Mouse (Mus musculus) MEL (cell line): ENCODE measurements around the gene Sgsm3. TPM values are rescaled to one million over a fixed set of nuclear protein-coding genes. Genes with fewer than 3 reads are reported as not detected.

Experiments
- DNase-seq: peaks from one replicate; pipeline ENCODE4 v3.0.0; 2011; ENCODE audit warnings: low read depth, low spot score
- H3K27ac ChIP-seq: 2 replicates; pipeline ENCODE4 v1.5.1; 2012; ENCODE audit warnings: low read depth, mild to moderate bottlenecking, control low read depth, low read length, moderate library complexity; ENCODE audit not compliant: control insufficient read depth
- H3K27me3 ChIP-seq, 2 experiments: fragments of 150-350 bp in 1 of 2; sonication (generic) in 1 of 2; 2 replicates each; pipeline ENCODE4 v1.6.1; 2012; ENCODE audit warnings: low read length in 2 of 2, mild to moderate bottlenecking in 2 of 2, improper control_type of control experiment in 1 of 2, moderate library complexity in 1 of 2; ENCODE audit not compliant: insufficient read depth in 2 of 2, control insufficient read depth in 1 of 2
- H3K36me3 ChIP-seq, 2 experiments: 2 replicates each; pipeline ENCODE4 v1.6.1; 2012 to 2014; ENCODE audit warnings: low read length in 2 of 2, improper control_type of control experiment in 1 of 2, inconsistent platforms in 1 of 2, mild to moderate bottlenecking in 1 of 2; ENCODE audit not compliant: insufficient read depth in 2 of 2, control insufficient read depth in 1 of 2
- H3K4me1 ChIP-seq, 2 experiments: fragments of 150-350 bp in 1 of 2; sonication (generic) in 1 of 2; 2 replicates each; pipeline ENCODE4 v1.6.1; 2012; ENCODE audit warnings: low read length in 2 of 2, improper control_type of control experiment in 1 of 2, mild to moderate bottlenecking in 1 of 2; ENCODE audit not compliant: insufficient read depth in 2 of 2, control insufficient read depth in 1 of 2
- H3K4me3 ChIP-seq, 2 experiments: fragments of 150-350 bp in 1 of 2; sonication (generic) in 1 of 2; 2 replicates each; pipeline ENCODE4 v1.5.1; 2012; ENCODE audit warnings: low read depth in 2 of 2, low read length in 2 of 2, mild to moderate bottlenecking in 2 of 2, moderate library complexity in 2 of 2, control low read depth in 1 of 2, improper control_type of control experiment in 1 of 2; ENCODE audit not compliant: control insufficient read depth in 1 of 2, insufficient read depth in 1 of 2
- H3K79me2 ChIP-seq: 2 replicates; pipeline ENCODE4 v1.6.1; 2012; ENCODE audit warnings: mild to moderate bottlenecking, low read length, moderate library complexity; ENCODE audit not compliant: control insufficient read depth, poor library complexity, insufficient read depth
- H3K9ac ChIP-seq: 2 replicates; pipeline ENCODE4 v1.6.1; 2012; ENCODE audit warnings: low read depth, mild to moderate bottlenecking, control low read depth, low read length, moderate library complexity; ENCODE audit not compliant: control insufficient read depth, poor library complexity, severe bottlenecking
- H3K9me3 ChIP-seq: fragments of 150-350 bp; sonication (generic); replicated peaks from 2 replicates; pipeline ENCODE4 v1.6.1; 2012; ENCODE audit warnings: mild to moderate bottlenecking, low read length, improper control_type of control experiment, moderate library complexity; ENCODE audit not compliant: insufficient read depth
- BHLHE40 ChIP-seq: IDR thresholded peaks from 2 replicates; pipeline ENCODE4 v1.6.1; 2012; ENCODE audit warnings: low read depth, mild to moderate bottlenecking, inconsistent platforms, low read length, improper control_type of control experiment, borderline replicate concordance
- CHD1 ChIP-seq: IDR thresholded peaks from 2 replicates; pipeline ENCODE4 v1.6.1; 2012; ENCODE audit warnings: low read depth, mild to moderate bottlenecking, inconsistent platforms, low read length, improper control_type of control experiment
- ELF1 ChIP-seq: IDR thresholded peaks from 2 replicates; pipeline ENCODE4 v1.6.1; 2014; ENCODE audit warnings: low read depth, mild to moderate bottlenecking, inconsistent platforms, low read length, improper control_type of control experiment, moderate library complexity
- EP300 ChIP-seq, 2 experiments: IDR thresholded peaks; 2 replicates each; pipeline ENCODE4 v1.6.1; 2011; ENCODE audit warnings: improper control_type of control experiment in 2 of 2, low read length in 2 of 2, low read depth in 1 of 2, mild to moderate bottlenecking in 1 of 2
- ETS1 ChIP-seq: IDR thresholded peaks from 2 replicates; pipeline ENCODE4 v1.6.1; 2012; ENCODE audit warnings: low read depth, mild to moderate bottlenecking, inconsistent platforms, low read length, improper control_type of control experiment, moderate library complexity
- GABPA ChIP-seq: IDR thresholded peaks from 2 replicates; pipeline ENCODE4 v1.6.1; 2012; ENCODE audit warnings: low read depth, mild to moderate bottlenecking, inconsistent platforms, low read length, improper control_type of control experiment, moderate library complexity
- GATA1 ChIP-seq: IDR thresholded peaks from 2 replicates; pipeline ENCODE4 v1.6.1; 2011; ENCODE audit warnings: low read depth, low read length, improper control_type of control experiment
- HCFC1 ChIP-seq: IDR thresholded peaks from 2 replicates; pipeline ENCODE4 v1.6.1; 2012; ENCODE audit warnings: low read depth, mild to moderate bottlenecking, inconsistent platforms, low read length, improper control_type of control experiment, moderate library complexity
- KAT2A ChIP-seq: conservative IDR thresholded peaks from 2 replicates; pipeline ENCODE4 v1.6.1; 2012; ENCODE audit warnings: low read depth, low read length, improper control_type of control experiment, inconsistent platforms
- MAFK ChIP-seq: IDR thresholded peaks from 2 replicates; pipeline ENCODE4 v1.6.1; 2011; ENCODE audit warnings: low read depth, mild to moderate bottlenecking, low read length, improper control_type of control experiment, borderline replicate concordance
- MEF2A ChIP-seq: IDR thresholded peaks from 2 replicates; pipeline ENCODE4 v1.6.1; 2014; ENCODE audit warnings: low read depth, mild to moderate bottlenecking, inconsistent platforms, low read length, improper control_type of control experiment; ENCODE audit not compliant: poor library complexity, insufficient replicate concordance, severe bottlenecking; ENCODE audit errors: extremely low read depth
- MXI1 ChIP-seq: IDR thresholded peaks from 2 replicates; pipeline ENCODE4 v1.6.1; 2011; ENCODE audit warnings: mild to moderate bottlenecking, low read depth, low read length, improper control_type of control experiment
- RCOR1 ChIP-seq: IDR thresholded peaks from 2 replicates; pipeline ENCODE4 v1.6.1; 2012; ENCODE audit warnings: low read depth, mild to moderate bottlenecking, inconsistent platforms, low read length, improper control_type of control experiment
- SIN3A ChIP-seq: IDR thresholded peaks from 2 replicates; pipeline ENCODE4 v1.6.1; 2012; ENCODE audit warnings: low read length, improper control_type of control experiment, inconsistent platforms
- SMC3 ChIP-seq: IDR thresholded peaks from 2 replicates; pipeline ENCODE4 v1.6.1; 2011; ENCODE audit warnings: low read depth, low read length, improper control_type of control experiment
- TAL1 ChIP-seq: IDR thresholded peaks from 2 replicates; pipeline ENCODE4 v1.6.1; 2012; ENCODE audit warnings: mild to moderate bottlenecking, inconsistent platforms, low read length, moderate library complexity, mixed read lengths
- TBP ChIP-seq: IDR thresholded peaks from 2 replicates; pipeline ENCODE4 v1.8.0; 2011; ENCODE audit warnings: low read depth, low read length, improper control_type of control experiment
- TCF12 ChIP-seq: IDR thresholded peaks from 2 replicates; pipeline ENCODE4 v1.6.1; 2014; ENCODE audit warnings: low read depth, mild to moderate bottlenecking, inconsistent platforms, low read length, improper control_type of control experiment, moderate library complexity
- UBTF ChIP-seq: IDR thresholded peaks from 2 replicates; pipeline ENCODE4 v1.6.1; 2012; ENCODE audit warnings: low read depth, mild to moderate bottlenecking, inconsistent platforms, low read length, improper control_type of control experiment, moderate library complexity, borderline replicate concordance; ENCODE audit not compliant: insufficient read depth
- USF1 ChIP-seq: IDR thresholded peaks from 2 replicates; pipeline ENCODE4 v1.6.1; 2014; ENCODE audit warnings: low read depth, mild to moderate bottlenecking, inconsistent platforms, low read length, improper control_type of control experiment, moderate library complexity
- USF2 ChIP-seq, 2 experiments: IDR thresholded peaks; 2 replicates each; pipeline ENCODE4 v1.6.1; 2011 to 2012; ENCODE audit warnings: improper control_type of control experiment in 2 of 2, low read length in 2 of 2, borderline replicate concordance in 1 of 2, inconsistent platforms in 1 of 2, low read depth in 1 of 2, mild to moderate bottlenecking in 1 of 2; ENCODE audit not compliant: insufficient read depth in 1 of 2
- ZC3H11A ChIP-seq: IDR thresholded peaks from 2 replicates; pipeline ENCODE4 v1.6.1; 2012; ENCODE audit warnings: low read depth, mild to moderate bottlenecking, inconsistent platforms, low read length, improper control_type of control experiment
- ZKSCAN1 ChIP-seq: IDR thresholded peaks from 2 replicates; pipeline ENCODE4 v1.6.1; 2012; ENCODE audit warnings: low read depth, mild to moderate bottlenecking, inconsistent platforms, low read length, improper control_type of control experiment, moderate library complexity
- polyA plus RNA-seq, 2 experiments: library from polyadenylated mRNA; stranded (reverse) in 1 of 2; unstranded in 1 of 2; fragments of >175 nt in 1 of 2; fragments of >200 nt in 1 of 2; gene quantifications; 2 replicates each; pipeline versions ENCODE4 v1.2.1 to v1.2.4; 2012; ENCODE audit warnings: low replicate concordance in 2 of 2, low read depth in 1 of 2; ENCODE audit not compliant: insufficient read length in 2 of 2, insufficient read depth in 1 of 2, missing spikeins in 1 of 2
- total RNA-seq: library from RNA; depleted of rRNA; stranded (reverse); fragments of 300-350 nt; gene quantifications from 2 replicates; pipeline ENCODE4 v1.2.3, GENCODE M21; 2012

The Sgsm3 gene
- total and polyA plus RNA-seq, 3 experiments, result 33.0 to 39.5 TPM; not detected in 1

- Histone ChIP-seq H3K27me3 (no peaks in the 10 kb centered on the region), H3K79me2 (no peaks in the 10 kb centered on the region), H3K9ac (no peak overlapping the region), H3K27ac (no peak overlapping the region), H3K4me1 (peaks cover 12 to 27% of the 10 kb centered on the region in 2 experiments), H3K9me3 (no peaks in the 10 kb centered on the region), H3K36me3 (peaks cover 0 to 29% of the 10 kb centered on the region in 2 experiments; a peak in 2 of 4 replicates), H3K4me3 (no peak overlapping the region)
- TF ChIP-seq SMC3 (peak; percentile 11; the same call in 1 of the 2 replicates), USF1 (no peak), CHD1 (no peak), GATA1 (peak; percentile 98), TBP (0 out of 2 replicates have a peak, but pooled peaks have one; percentile 49), BHLHE40 (peak; percentile 69; the same call in 1 of the 2 replicates), GABPA (0 out of 2 replicates have a peak, but pooled peaks have one; percentile 39), ZC3H11A (peak; percentile 69), MEF2A (0 out of 2 replicates have a peak, but pooled peaks have one; percentile 56), HCFC1 (peak; percentile 50; the same call in 1 of the 2 replicates), RCOR1 (peak; percentile 100), MXI1 (peak; percentile 69), ELF1 (0 out of 2 replicates have a peak, but pooled peaks have one; percentile 34), MAFK (peak; percentile 97), UBTF (no peak), TCF12 (peak; percentile 96), ETS1 (peak; percentile 100), ZKSCAN1 (no peak; the same call in 1 of the 2 replicates), TAL1 (peak; percentile 74), KAT2A (0 out of 2 replicates have a peak, but pooled peaks have one; percentile 32), SIN3A (peak; percentile 97), EP300 (IDR thresholded peaks at IDR 0.05; ENCODE audit: low read depth in 1 of 2, low read length in 2 of 2) (peak; percentile 93 to 97), USF2 (IDR thresholded peaks at IDR 0.05; ENCODE audit: borderline replicate concordance in 1 of 2, insufficient read depth in 1 of 2, low read depth in 1 of 2, low read length in 2 of 2) (no peak)
- DNase-seq, result peak; percentile 91
Measured at GRCm38 (mm10) chr15:81047497-81047896, 69.9 kb downstream of the Sgsm3 start.
